Mouse (Mus musculus): ENCODE measurements around the gene Timm29. TPM values are rescaled to one million over a fixed set of nuclear protein-coding genes. Genes with fewer than 3 reads are reported as not detected.
"Not testable (repeated sequence)": the region's sequence is repeated elsewhere in the genome, so short reads cannot be mapped to it uniquely, and the experiment has no call there.

Timm29 gene
- polyA plus RNA-seq, 1 experiment from 2014 or later, result 30.7 TPM

DNA sequence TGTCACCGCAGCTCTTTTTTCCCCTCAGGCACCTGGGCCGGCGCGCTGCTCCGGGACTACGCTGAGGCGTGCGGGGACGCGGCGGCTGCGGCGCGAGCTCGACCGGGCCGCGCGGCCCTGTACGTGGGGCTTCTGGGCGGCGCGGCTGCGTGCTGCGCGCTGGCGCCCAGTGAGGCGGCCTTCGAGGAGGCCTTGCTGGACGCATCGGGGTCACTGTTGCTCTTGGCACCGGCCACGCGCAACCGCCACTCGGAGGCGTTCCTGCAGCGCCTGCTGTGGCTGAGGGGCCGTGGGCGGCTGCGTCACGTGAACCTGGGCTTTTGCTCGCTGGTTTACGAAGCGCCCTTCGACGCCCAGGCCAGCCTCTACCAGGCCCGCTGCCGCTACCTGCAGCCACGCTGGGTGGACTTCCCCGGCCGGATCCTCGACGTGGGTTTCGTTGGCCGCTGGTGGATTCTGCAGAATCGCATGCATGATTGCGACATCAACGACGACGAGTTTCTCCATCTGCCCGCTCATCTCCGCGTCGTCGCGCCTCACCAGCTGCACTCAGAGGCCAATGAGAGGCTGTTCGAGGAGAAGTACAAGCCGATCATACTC lies 700 bp downstream of the Timm29 start:
- H3K9me3 ChIP-seq (ENCODE audit: low read length), result no peaks in the 10 kb centered on the region
- peak overlapping the region; percentile 80 for H3K9ac ChIP-seq (replicated peaks; ENCODE audit: low read length)
- H3K27ac ChIP-seq (ENCODE audit: low read length), result peak overlapping the region; percentile 80
- peak overlapping the region; percentile 92 for H3K4me2 ChIP-seq (replicated peaks; ENCODE audit: low read depth, low read length)
- H3K36me3 ChIP-seq (ENCODE audit: insufficient read depth, low read length), result peaks cover 21% of the 10 kb centered on the region
- 1% methylated on average over 63 of the region's 69 CpGs for whole genome bisulfite sequencing
- peak overlapping the region; percentile 92 for H3K4me3 ChIP-seq (ENCODE audit: low read length)
- no peaks in the 10 kb centered on the region for H3K27me3 ChIP-seq (ENCODE audit: insufficient read depth, low read length)
- ATAC-seq (ENCODE audit: low FRiP score, low TSS enrichment), result peak; percentile 49
- H3K4me1 ChIP-seq (ENCODE audit: insufficient read depth, low read length), result peaks cover 22% of the 10 kb centered on the region

DNA sequence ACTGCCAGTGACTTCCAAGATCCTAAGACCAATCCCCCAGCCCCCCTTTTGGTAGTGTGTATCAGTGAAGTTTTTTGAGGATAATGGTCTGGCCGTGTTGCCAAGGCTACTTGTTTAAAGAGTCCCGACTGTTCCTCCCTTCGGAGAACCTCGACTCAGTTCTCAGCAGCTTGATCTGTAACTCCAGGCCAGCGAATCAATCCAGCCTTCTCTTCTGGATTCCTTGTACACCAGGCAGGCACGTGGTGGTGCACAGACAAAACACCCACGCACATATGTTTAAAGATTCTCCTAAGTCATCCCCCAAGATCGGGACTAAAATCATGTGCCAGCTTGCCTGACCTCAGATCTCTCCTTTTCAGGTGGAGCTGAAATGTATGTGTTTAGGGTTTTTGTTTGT lies 1.8 kb downstream of the Timm29 start:
- H3K4me3 ChIP-seq (ENCODE audit: low read length), result peak overlapping the region; percentile 92; the same call in 1 of the 2 replicates
- H3K9ac ChIP-seq (replicated peaks; ENCODE audit: low read length), result not testable (repeated sequence)

DNA sequence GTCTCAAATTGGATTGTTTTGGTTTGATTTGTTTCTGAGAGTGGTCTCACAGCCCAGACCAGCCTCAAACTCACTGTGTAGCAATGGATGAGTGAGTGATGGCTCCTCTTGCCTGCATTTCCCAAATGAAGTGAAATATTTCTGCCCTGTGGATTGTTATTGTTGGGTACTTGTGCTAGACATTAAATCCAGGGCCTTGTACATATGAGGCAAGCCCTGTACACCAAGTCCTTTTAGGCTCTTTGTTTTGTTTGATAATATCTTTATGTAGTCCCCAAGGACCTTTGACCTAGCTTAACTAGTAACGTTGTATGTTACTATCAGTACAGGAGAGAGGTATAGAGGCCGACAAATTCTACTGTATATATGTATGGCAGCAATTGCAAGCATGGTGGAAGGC lies 2.3 kb downstream of the Timm29 start:
- Histone ChIP-seq H3K4me1 (ENCODE audit: insufficient read depth, low read length) (peaks cover 22% of the 10 kb centered on the region), H3K36me3 (ENCODE audit: insufficient read depth, low read length) (peaks cover 7% of the 10 kb centered on the region; the same call in 1 of the 2 replicates), H3K9me3 (ENCODE audit: low read length) (no peaks in the 10 kb centered on the region), H3K4me3 (ENCODE audit: low read length) (no peak overlapping the region), H3K27ac (ENCODE audit: low read length) (no peak overlapping the region), H3K27me3 (ENCODE audit: insufficient read depth, low read length) (no peaks in the 10 kb centered on the region), H3K9ac (replicated peaks; ENCODE audit: low read length) (no peak overlapping the region), H3K4me2 (replicated peaks; ENCODE audit: low read depth, low read length) (no peak overlapping the region)
- no peak for ATAC-seq (ENCODE audit: low FRiP score, low TSS enrichment)
- 82% methylated on average over 2 of the region's 2 CpGs for WGBS

More for the DNA sequence above, 1.8 kb downstream of the Timm29 start:
- not testable (repeated sequence) for H3K27me3 ChIP-seq (ENCODE audit: insufficient read depth, low read length); ATAC-seq (ENCODE audit: low FRiP score, low TSS enrichment); H3K27ac ChIP-seq (ENCODE audit: low read length); H3K9me3 ChIP-seq (ENCODE audit: low read length)
- H3K4me2 ChIP-seq (replicated peaks; ENCODE audit: low read depth, low read length), result peak overlapping the region; percentile 92
- peaks cover 22% of the 10 kb centered on the region for H3K4me1 ChIP-seq (ENCODE audit: insufficient read depth, low read length)
- H3K36me3 ChIP-seq (ENCODE audit: insufficient read depth, low read length), result peaks cover 12% of the 10 kb centered on the region; the same call in 1 of the 2 replicates
- WGBS, result 88% methylated on average over 8 of the region's 8 CpGs

DNA sequence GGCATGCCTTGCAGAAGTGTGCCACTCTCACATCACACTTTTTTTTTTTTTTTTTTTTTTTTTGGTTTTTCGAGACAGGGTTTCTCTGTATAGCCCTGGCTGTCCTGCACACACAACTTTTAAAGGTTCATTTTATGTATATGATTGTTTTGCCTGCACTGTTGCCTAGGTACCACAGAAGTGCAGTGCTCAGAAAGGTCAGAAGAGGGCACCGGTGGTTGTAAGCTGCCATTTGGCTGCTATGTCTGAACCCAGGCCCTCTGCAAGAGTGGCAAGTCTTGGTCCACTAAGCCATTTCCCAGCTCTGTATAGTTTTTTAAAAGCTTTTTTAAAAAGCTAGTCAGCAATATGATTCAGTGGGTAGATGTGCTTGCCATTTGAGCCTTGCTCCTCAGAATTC lies 5.7 kb downstream of the Timm29 start:
- WGBS, result 29% methylated on average over 2 of the region's 2 CpGs
- Histone ChIP-seq H3K27me3 (ENCODE audit: insufficient read depth, low read length) (no peaks in the 10 kb centered on the region), H3K36me3 (ENCODE audit: insufficient read depth, low read length) (no peaks in the 10 kb centered on the region), H3K9ac (replicated peaks; ENCODE audit: low read length) (no peak overlapping the region), H3K4me1 (ENCODE audit: insufficient read depth, low read length) (peaks cover 11% of the 10 kb centered on the region), H3K4me2 (replicated peaks; ENCODE audit: low read depth, low read length) (no peak overlapping the region), H3K9me3 (ENCODE audit: low read length) (no peaks in the 10 kb centered on the region), H3K27ac (ENCODE audit: low read length) (no peak overlapping the region), H3K4me3 (ENCODE audit: low read length) (no peak overlapping the region)
- ATAC-seq (ENCODE audit: low FRiP score, low TSS enrichment), result no peak

DNA sequence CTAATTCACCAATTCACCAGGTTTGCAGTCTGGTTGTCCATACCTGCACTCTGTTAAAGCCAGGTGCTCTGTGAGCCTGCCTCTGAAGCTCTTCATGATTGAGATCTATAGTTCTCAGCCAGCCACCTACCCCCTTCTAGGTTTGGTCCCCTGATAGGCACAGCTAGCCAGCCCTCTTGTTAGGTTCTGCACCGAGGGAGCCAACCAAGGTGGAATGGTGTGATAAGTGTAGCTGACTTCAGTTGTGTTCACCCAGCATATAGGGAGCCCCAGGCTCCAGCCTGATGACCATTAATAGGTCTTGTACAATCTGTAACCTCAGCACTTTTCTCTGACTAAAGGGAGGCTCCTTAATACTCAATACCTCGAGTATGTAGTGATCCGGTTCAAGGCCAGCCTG lies 7.7 kb downstream of the Timm29 start:
- Histone ChIP-seq H3K27me3 (ENCODE audit: insufficient read depth, low read length) (no peaks in the 10 kb centered on the region), H3K4me3 (ENCODE audit: low read length) (no peak overlapping the region)

DNA sequence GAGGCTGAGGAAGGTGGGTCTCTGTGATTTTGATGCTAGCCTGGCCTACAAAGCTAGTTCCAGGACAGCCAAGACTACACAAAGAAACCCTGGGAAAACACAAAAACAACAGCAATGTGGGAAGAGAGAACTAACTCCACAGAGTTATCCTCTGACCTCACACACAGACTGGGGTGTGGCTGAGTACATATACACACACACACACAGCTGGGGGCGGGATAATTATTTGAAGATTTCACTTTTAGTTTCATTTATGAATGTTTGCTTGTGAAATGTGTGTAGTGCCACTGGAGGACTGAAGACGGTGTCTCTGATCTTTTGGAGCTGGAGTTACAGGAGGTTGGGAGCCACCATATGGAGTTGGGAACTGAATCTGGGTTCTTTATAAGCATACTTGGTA lies 8.6 kb downstream of the Timm29 start:
- Histone ChIP-seq H3K9ac (replicated peaks; ENCODE audit: low read length) (no peak overlapping the region), H3K27me3 (ENCODE audit: insufficient read depth, low read length) (no peaks in the 10 kb centered on the region), H3K4me1 (ENCODE audit: insufficient read depth, low read length) (no peaks in the 10 kb centered on the region), H3K36me3 (ENCODE audit: insufficient read depth, low read length) (no peaks in the 10 kb centered on the region), H3K27ac (ENCODE audit: low read length) (no peak overlapping the region), H3K9me3 (ENCODE audit: low read length) (no peaks in the 10 kb centered on the region), H3K4me3 (ENCODE audit: low read length) (no peak overlapping the region), H3K4me2 (replicated peaks; ENCODE audit: low read depth, low read length) (no peak overlapping the region)
- WGBS, result 83% methylated on average over 2 of the region's 2 CpGs
- no peak for ATAC-seq (ENCODE audit: low FRiP score, low TSS enrichment)

More for the DNA sequence above, 7.7 kb downstream of the Timm29 start:
- Histone ChIP-seq H3K27ac (ENCODE audit: low read length) (no peak overlapping the region), H3K9me3 (ENCODE audit: low read length) (no peaks in the 10 kb centered on the region), H3K9ac (replicated peaks; ENCODE audit: low read length) (no peak overlapping the region), H3K4me2 (replicated peaks; ENCODE audit: low read depth, low read length) (no peak overlapping the region), H3K36me3 (ENCODE audit: insufficient read depth, low read length) (no peaks in the 10 kb centered on the region), H3K4me1 (ENCODE audit: insufficient read depth, low read length) (no peaks in the 10 kb centered on the region)
- 74% methylated on average over 3 of the region's 3 CpGs for WGBS
- no peak for ATAC-seq (ENCODE audit: low FRiP score, low TSS enrichment)

DNA sequence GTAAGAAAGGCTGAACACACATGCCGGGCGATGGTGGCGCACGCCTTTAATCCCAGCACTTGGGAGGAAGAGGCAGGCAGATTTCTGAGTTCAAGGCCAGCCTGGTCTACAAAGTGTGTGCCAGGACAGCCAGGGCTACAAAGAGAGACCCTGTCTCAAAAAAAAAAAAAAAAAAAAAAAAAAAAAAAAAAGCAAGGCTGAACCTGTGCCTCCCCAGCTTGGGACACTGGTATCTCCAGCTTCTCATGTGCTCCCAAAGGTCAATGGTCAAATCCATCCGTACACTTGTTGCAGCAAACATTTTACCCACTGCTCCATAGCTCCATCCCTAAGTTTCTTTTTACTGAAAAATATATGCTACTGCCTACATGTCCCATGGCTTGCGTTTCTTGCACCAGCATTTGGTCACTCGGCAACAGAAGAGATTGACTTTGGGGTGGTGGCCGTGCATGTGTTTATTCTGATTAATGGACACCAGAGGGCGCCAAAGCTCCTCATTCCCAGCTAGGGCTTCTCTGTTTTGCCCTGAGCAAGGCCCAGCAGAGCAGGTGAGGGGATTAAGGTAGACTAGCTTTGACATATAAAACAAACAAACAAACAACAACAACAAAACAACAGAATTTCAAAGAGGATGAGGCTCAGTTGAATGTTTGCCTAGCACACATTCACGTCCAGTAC lies 9.3 kb downstream of the Timm29 start:
- Histone ChIP-seq H3K9me3 (ENCODE audit: low read length) (no peaks in the 10 kb centered on the region), H3K4me2 (replicated peaks; ENCODE audit: low read depth, low read length) (no peak overlapping the region), H3K4me3 (ENCODE audit: low read length) (no peak overlapping the region), H3K27me3 (ENCODE audit: insufficient read depth, low read length) (no peaks in the 10 kb centered on the region), H3K27ac (ENCODE audit: low read length) (no peak overlapping the region), H3K9ac (replicated peaks; ENCODE audit: low read length) (no peak overlapping the region), H3K36me3 (ENCODE audit: insufficient read depth, low read length) (no peaks in the 10 kb centered on the region), H3K4me1 (ENCODE audit: insufficient read depth, low read length) (no peaks in the 10 kb centered on the region)
- 0 out of 2 replicates have a peak, but pooled peaks have one; percentile 64 for ATAC-seq (ENCODE audit: low FRiP score, low TSS enrichment)
- WGBS, result 50% methylated on average over 10 of the region's 10 CpGs

DNA sequence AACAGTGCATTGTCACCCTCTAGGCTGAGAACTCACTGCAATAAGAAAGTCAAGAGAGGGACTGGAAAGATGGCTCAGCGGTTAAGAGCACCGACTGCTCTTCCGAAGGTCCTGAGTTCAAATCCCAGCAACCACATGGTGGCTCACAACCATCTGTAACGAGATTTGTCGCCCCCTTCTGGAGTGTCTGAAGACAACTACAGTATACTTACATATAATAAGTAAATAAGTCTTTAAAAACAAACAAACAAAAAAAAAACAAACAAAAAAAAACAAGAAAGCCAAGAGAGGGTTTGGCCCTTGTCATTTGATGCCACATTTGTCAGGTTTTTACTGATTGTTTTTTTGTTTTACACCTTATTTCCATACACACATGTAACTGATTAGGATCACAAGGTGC lies 11.6 kb downstream of the Timm29 start:
- H3K27me3 ChIP-seq (ENCODE audit: insufficient read depth, low read length), result no peaks in the 10 kb centered on the region
- no peaks in the 10 kb centered on the region for H3K9me3 ChIP-seq (ENCODE audit: low read length)
- WGBS, result 73% methylated on average over 5 of the region's 5 CpGs
- H3K36me3 ChIP-seq (ENCODE audit: insufficient read depth, low read length), result no peaks in the 10 kb centered on the region
- H3K9ac ChIP-seq (replicated peaks; ENCODE audit: low read length), result no peak overlapping the region
- no peak overlapping the region for H3K27ac ChIP-seq (ENCODE audit: low read length)
- H3K4me2 ChIP-seq (replicated peaks; ENCODE audit: low read depth, low read length), result no peak overlapping the region
- H3K4me3 ChIP-seq (ENCODE audit: low read length), result no peak overlapping the region
- no peaks in the 10 kb centered on the region for H3K4me1 ChIP-seq (ENCODE audit: insufficient read depth, low read length)
- ATAC-seq (ENCODE audit: low FRiP score, low TSS enrichment), result no peak

DNA sequence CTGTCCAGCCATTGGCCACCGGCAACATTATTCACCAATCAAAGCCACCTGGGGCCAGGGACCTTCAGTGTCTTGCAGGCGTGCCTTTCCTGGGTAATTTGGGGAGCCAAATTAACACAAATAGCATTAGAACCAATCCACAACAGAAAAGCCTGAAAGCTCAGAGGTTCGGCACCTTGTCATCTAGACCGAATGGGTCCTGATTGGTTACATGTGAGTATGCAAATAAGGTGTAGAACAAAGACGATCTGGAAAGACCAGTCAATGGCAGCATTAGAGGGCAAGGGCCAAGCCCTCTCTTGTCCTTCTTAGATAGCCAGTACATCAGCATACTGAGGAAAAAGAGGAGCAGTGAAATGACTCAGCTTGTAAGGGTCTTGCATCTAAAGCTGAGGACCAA lies 13.3 kb downstream of the Timm29 start:
- Histone ChIP-seq H3K9ac (replicated peaks; ENCODE audit: low read length) (no peak overlapping the region), H3K4me3 (ENCODE audit: low read length) (no peak overlapping the region), H3K9me3 (ENCODE audit: low read length) (no peaks in the 10 kb centered on the region), H3K4me1 (ENCODE audit: insufficient read depth, low read length) (no peaks in the 10 kb centered on the region), H3K27me3 (ENCODE audit: insufficient read depth, low read length) (no peaks in the 10 kb centered on the region), H3K4me2 (replicated peaks; ENCODE audit: low read depth, low read length) (no peak overlapping the region), H3K36me3 (ENCODE audit: insufficient read depth, low read length) (no peaks in the 10 kb centered on the region), H3K27ac (ENCODE audit: low read length) (no peak overlapping the region)
- 75% methylated on average over 5 of the region's 5 CpGs for WGBS
- ATAC-seq (ENCODE audit: low FRiP score, low TSS enrichment), result no peak

DNA sequence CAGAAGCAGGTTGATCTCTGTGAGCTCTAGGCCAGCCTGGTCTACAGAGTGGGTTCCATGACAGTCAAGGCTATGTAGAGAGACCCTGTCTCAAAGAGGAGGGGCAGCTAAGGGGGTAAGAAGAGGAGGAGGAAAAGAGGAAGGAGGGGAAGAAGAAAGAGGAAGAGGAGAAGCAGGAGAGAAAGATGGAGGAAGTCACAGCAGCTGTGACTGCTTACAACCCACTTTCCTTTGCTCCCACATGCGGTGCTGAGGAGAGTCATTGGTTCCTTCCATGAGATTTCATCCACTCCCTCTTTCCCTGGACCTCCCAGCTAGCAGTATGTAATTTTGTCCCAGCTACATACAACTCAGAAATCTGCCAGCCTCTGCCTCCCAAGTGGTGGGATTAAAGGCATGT lies 14.1 kb downstream of the Timm29 start:
- Histone ChIP-seq H3K4me1 (ENCODE audit: insufficient read depth, low read length) (no peaks in the 10 kb centered on the region), H3K9me3 (ENCODE audit: low read length) (no peaks in the 10 kb centered on the region), H3K27me3 (ENCODE audit: insufficient read depth, low read length) (no peaks in the 10 kb centered on the region), H3K4me2 (replicated peaks; ENCODE audit: low read depth, low read length) (no peak overlapping the region), H3K4me3 (ENCODE audit: low read length) (no peak overlapping the region), H3K27ac (ENCODE audit: low read length) (no peak overlapping the region), H3K9ac (replicated peaks; ENCODE audit: low read length) (no peak overlapping the region), H3K36me3 (ENCODE audit: insufficient read depth, low read length) (no peaks in the 10 kb centered on the region)
- WGBS, result 90% methylated on average over 1 of the region's 1 CpGs
- ATAC-seq (ENCODE audit: low FRiP score, low TSS enrichment), result no peak

All from kidney, embryonic 16.5 days (tissue).